Mouse (Mus musculus): ENCODE data around the gene Zscan4b. TPM values are rescaled to one million over a fixed set of nuclear protein-coding genes. Genes with fewer than 3 reads are reported as not detected.

The Zscan4b gene
- polyA plus RNA-seq (2012; ENCODE audit: low replicate concordance): not detected in 2 replicates

DNA sequence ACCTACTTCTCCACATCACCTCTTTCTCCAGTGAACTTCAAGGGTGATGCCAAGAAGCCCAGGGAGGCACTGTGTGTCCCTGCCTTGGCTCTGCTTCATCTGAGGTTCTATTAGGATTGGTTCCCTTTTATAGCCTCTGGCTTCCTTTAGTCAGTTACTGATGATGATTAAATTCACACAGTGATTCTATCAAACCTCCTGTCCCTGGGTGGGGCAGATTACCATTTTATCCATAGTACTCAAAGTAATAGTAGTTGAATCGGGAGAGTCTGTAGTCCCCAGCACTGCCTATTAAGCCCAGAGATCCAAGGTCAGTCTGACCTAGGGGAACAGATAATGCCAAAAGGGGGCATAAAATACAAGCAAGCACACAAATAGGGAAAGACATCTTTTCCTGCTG, at the start of gene Zscan4b:
Zscan4b (minus strand) TSS at position 101 of the 400 bp plus-strand sequence.

Other genes with a start within 250 kb of the Zscan4b start
- gene Nlrp4b, start 217.3 kb downstream of the Zscan4b start, polyA plus RNA-seq (2012; ENCODE audit: low replicate concordance): not detected in 2 replicates
- gene Vmn1r71, start 150.7 kb downstream of the Zscan4b start, polyA plus RNA-seq (2012; ENCODE audit: low replicate concordance): not detected in 2 replicates
- not detected in 2 replicates for gene Zscan4c, start 100.7 kb upstream of the Zscan4b start, polyA plus RNA-seq (2012; ENCODE audit: low replicate concordance)
- gene Zscan4-ps1, start 164.6 kb upstream of the Zscan4b start, polyA plus RNA-seq (2012; ENCODE audit: low replicate concordance): not detected in 2 replicates